Comparison of ENCODE assay signal across 20 mouse cellular contexts in genomic region chr13:37851617-37852016, GRCm38 (mm10).
DNase-seq lines count a peak whose midpoint lies in the region; ATAC-seq and TF ChIP-seq lines count a peak whose summit lies in the region.
"Had no signal": no experiment of that assay in that cellular context is flagged by ENCODE, and none has a peak within 500 bp of the region (broad histone marks: within the 10 kb centered on the region; RNA-seq: fewer than 3 reads in every experiment).

No protein-coding gene starts in this region.

- peaks cover 35% of the 10 kb centered on the region for H3K79me2 ChIP-seq in MEL (ENCODE audit: control insufficient read depth, insufficient read depth, low read length, poor library complexity)

- no peaks in the 10 kb centered on the region for H3K27me3 ChIP-seq in kidney, adult 2 months (replicated peaks; ENCODE audit: control insufficient read depth, insufficient read depth, low read length)
- H3K27me3 ChIP-seq in kidney, embryonic 14.5 days (ENCODE audit: control insufficient read depth, insufficient read depth, low read length), result no peaks in the 10 kb centered on the region
- no peaks in the 10 kb centered on the region for H3K27me3 ChIP-seq in MEL (ENCODE audit: control insufficient read depth in 1 of 2, insufficient read depth in 2 of 2, low read length in 2 of 2)
- no peaks in the 10 kb centered on the region for H3K27me3 ChIP-seq in liver, embryonic 13.5 days
- H3K27me3 ChIP-seq: embryonic facial prominence, embryonic 15.5 days; heart, embryonic 12.5 days; Patski had no signal

- WGBS in kidney, adult 2 months, result 76% methylated on average over 5 of the region's 5 CpGs
- WGBS in kidney, embryonic 14.5 days, result 77% methylated on average over 5 of the region's 5 CpGs
- WGBS in liver, embryonic 13.5 days (ENCODE audit: insufficient replicate concordance), result 61% methylated on average over 5 of the region's 5 CpGs

- no peaks in the 10 kb centered on the region for H3K9me3 ChIP-seq in kidney, embryonic 14.5 days (ENCODE audit: control insufficient read depth, low read length)
- no peaks in the 10 kb centered on the region for H3K9me3 ChIP-seq in MEL (replicated peaks; ENCODE audit: insufficient read depth, low read length)
- no peaks in the 10 kb centered on the region for H3K9me3 ChIP-seq in liver, embryonic 13.5 days (replicated peaks)
- H3K9me3 ChIP-seq: embryonic facial prominence, embryonic 15.5 days; forebrain, embryonic 10.5 days; heart, embryonic 12.5 days; hindbrain, embryonic 15.5 days had no signal

- H3K4me3 ChIP-seq in kidney, adult 2 months (ENCODE audit: insufficient read depth, low read depth, low read length), result no peak overlapping the region
- no peak overlapping the region for H3K4me3 ChIP-seq in kidney, embryonic 14.5 days (ENCODE audit: low read length)
- no peak overlapping the region for H3K4me3 ChIP-seq in MEL (ENCODE audit: control insufficient read depth in 1 of 2, insufficient read depth in 1 of 2, low read depth in 2 of 2, low read length in 2 of 2)
- H3K4me3 ChIP-seq in liver, embryonic 13.5 days (replicated peaks), result no peak overlapping the region
- H3K4me3 ChIP-seq: embryonic facial prominence, embryonic 15.5 days; erythroblast, embryonic 14.5 days; forebrain, embryonic 10.5 days; heart, embryonic 12.5 days; hindbrain, embryonic 15.5 days had no signal

- TF ChIP-seq CTCF in kidney, adult 2 months (conservative IDR thresholded peaks at IDR 0.05; ENCODE audit: insufficient read depth, insufficient read length, low read depth, low read length), result no peak
- no peak for TF ChIP-seq CTCF in MEL (IDR thresholded peaks at IDR 0.05 in 2 of 3, conservative IDR thresholded peaks at IDR 0.05 in 1 of 3; ENCODE audit: control insufficient read depth in 1 of 3, insufficient read depth in 1 of 3, low read depth in 2 of 3, low read length in 3 of 3, poor library complexity in 1 of 3, severe bottlenecking in 1 of 3)

- peak; percentile 14 to 55; a peak in 2 of 4 replicates for TF ChIP-seq EP300 in MEL (IDR thresholded peaks at IDR 0.05; ENCODE audit: low read depth in 1 of 2, low read length in 2 of 2)

- no peak overlapping the region for H3K9ac ChIP-seq in kidney, embryonic 14.5 days (ENCODE audit: low read depth, low read length)
- H3K9ac ChIP-seq in MEL (ENCODE audit: control insufficient read depth, low read depth, low read length, poor library complexity, severe bottlenecking), result 0 out of 2 replicates have a peak overlapping the region, but pooled peaks have one; percentile 8
- peak overlapping the region; percentile 34; the same call in 1 of the 2 replicates for H3K9ac ChIP-seq in liver, embryonic 13.5 days
- H3K9ac ChIP-seq: embryonic facial prominence, embryonic 15.5 days; heart, embryonic 12.5 days; hindbrain, embryonic 15.5 days had no signal

- peaks cover 31% of the 10 kb centered on the region for H3K4me1 ChIP-seq in kidney, adult 2 months (ENCODE audit: control insufficient read depth, insufficient read depth, low read length)
- H3K4me1 ChIP-seq in kidney, embryonic 14.5 days (ENCODE audit: control insufficient read depth, insufficient read depth, low read length), result peaks cover 22% of the 10 kb centered on the region
- peaks cover 23 to 38% of the 10 kb centered on the region in 2 experiments for H3K4me1 ChIP-seq in MEL (ENCODE audit: control insufficient read depth in 1 of 2, insufficient read depth in 2 of 2, low read length in 2 of 2)
- peaks cover 87% of the 10 kb centered on the region for H3K4me1 ChIP-seq in liver, embryonic 13.5 days (replicated peaks)

- H3K27ac ChIP-seq in kidney, adult 2 months (ENCODE audit: insufficient read depth, low read depth, low read length), result 0 out of 2 replicates have a peak overlapping the region, but pooled peaks have one; percentile 30
- no peak overlapping the region for H3K27ac ChIP-seq in kidney, embryonic 14.5 days (ENCODE audit: low read depth, low read length)
- peak overlapping the region; percentile 41; the same call in 1 of the 2 replicates for H3K27ac ChIP-seq in MEL (ENCODE audit: control insufficient read depth, low read depth, low read length)
- H3K27ac ChIP-seq in liver, embryonic 13.5 days, result peak overlapping the region; percentile 83
- H3K27ac ChIP-seq: embryonic facial prominence, embryonic 15.5 days; forebrain, embryonic 10.5 days; hindbrain, embryonic 15.5 days had no signal

- H3K36me3 ChIP-seq in kidney, adult 2 months (ENCODE audit: control insufficient read depth, insufficient read depth, low read length), result no peaks in the 10 kb centered on the region
- H3K36me3 ChIP-seq in kidney, embryonic 14.5 days (ENCODE audit: control insufficient read depth, insufficient read depth, low read length), result no peaks in the 10 kb centered on the region
- peaks cover 2 to 30% of the 10 kb centered on the region in 2 experiments; a peak in 3 of 4 replicates for H3K36me3 ChIP-seq in MEL (ENCODE audit: control insufficient read depth in 1 of 2, insufficient read depth in 2 of 2, low read length in 2 of 2)
- H3K36me3 ChIP-seq in liver, embryonic 13.5 days, result no peaks in the 10 kb centered on the region
- H3K36me3 ChIP-seq: embryonic facial prominence, embryonic 15.5 days; forebrain, embryonic 10.5 days; heart, embryonic 12.5 days; hindbrain, embryonic 15.5 days had no signal

- no peak for ATAC-seq in kidney, embryonic 14.5 days (ENCODE audit: low FRiP score, low TSS enrichment)
- no peak for ATAC-seq in liver, embryonic 13.5 days (ENCODE audit: low read depth)
- ATAC-seq: activated CD4-positive, CD25-positive, alpha-beta regulatory T cell, adult 4 months; forebrain, embryonic 14.5 days; Patski had no signal

- H3K4me2 ChIP-seq in kidney, embryonic 14.5 days (replicated peaks; ENCODE audit: low read depth, low read length), result no peak overlapping the region
- no peak overlapping the region for H3K4me2 ChIP-seq in liver, embryonic 13.5 days
- H3K4me2 ChIP-seq: embryonic facial prominence, embryonic 15.5 days; heart, embryonic 12.5 days; hindbrain, embryonic 15.5 days had no signal

- TF ChIP-seq RAD21 in MEL (IDR thresholded peaks at IDR 0.05; ENCODE audit: low read depth, low read length), result no peak

- DNase-seq in kidney, adult 2 months, result no peak
- DNase-seq in MEL (ENCODE audit: low read depth, low spot score), result peak; percentile 57
- no peak for DNase-seq in liver, embryonic 13.5 days
- no peak for DNase-seq in MN1 (ENCODE audit: low spot score)
- DNase-seq in Muller cell, postnatal 12 days (ENCODE audit: inconsistent ontology term), result no peak
- DNase-seq: adrenal gland, postnatal 25 days; cerebellum, adult 2 months; cerebellum, postnatal 10 days; embryo, embryonic 11 days; gastrocnemius, postnatal 14 days; heart, postnatal 36 days had no signal

- TF ChIP-seq POLR2A in kidney, adult 2 months (IDR thresholded peaks at IDR 0.05; ENCODE audit: low read depth, low read length), result no peak
- no peak for TF ChIP-seq POLR2A in MEL (IDR thresholded peaks at IDR 0.05; ENCODE audit: control insufficient read depth in 1 of 2, insufficient read depth in 1 of 2, low read depth in 1 of 2, low read length in 2 of 2, poor library complexity in 1 of 2)

TF ChIP-seq in MEL, 35 proteins besides CTCF, POLR2A, EP300 and RAD21:
- no peak for TF ChIP-seq TAL1 (IDR thresholded peaks at IDR 0.05; ENCODE audit: low read length)
- TF ChIP-seq ETS1 (IDR thresholded peaks at IDR 0.05; ENCODE audit: low read depth, low read length), result peak; percentile 20; the same call in 1 of the 2 replicates
- TF ChIP-seq MYC (IDR thresholded peaks at IDR 0.05; ENCODE audit: low read depth, low read length), result 0 out of 2 replicates have a peak, but pooled peaks have one; percentile 31
- TF ChIP-seq MAX (IDR thresholded peaks at IDR 0.05; ENCODE audit: low read length), result no peak
- no peak for TF ChIP-seq MEF2A (IDR thresholded peaks at IDR 0.05; ENCODE audit: extremely low read depth, insufficient replicate concordance, low read depth, low read length, poor library complexity, severe bottlenecking)
- peak; percentile 45; the same call in 1 of the 2 replicates for TF ChIP-seq GATA1 (IDR thresholded peaks at IDR 0.05; ENCODE audit: low read depth, low read length)
TF ChIP-seq in MEL: peak in this region for 3.
